ENCODE assay signal across 23 mouse cellular contexts in the genomic region with DNA sequence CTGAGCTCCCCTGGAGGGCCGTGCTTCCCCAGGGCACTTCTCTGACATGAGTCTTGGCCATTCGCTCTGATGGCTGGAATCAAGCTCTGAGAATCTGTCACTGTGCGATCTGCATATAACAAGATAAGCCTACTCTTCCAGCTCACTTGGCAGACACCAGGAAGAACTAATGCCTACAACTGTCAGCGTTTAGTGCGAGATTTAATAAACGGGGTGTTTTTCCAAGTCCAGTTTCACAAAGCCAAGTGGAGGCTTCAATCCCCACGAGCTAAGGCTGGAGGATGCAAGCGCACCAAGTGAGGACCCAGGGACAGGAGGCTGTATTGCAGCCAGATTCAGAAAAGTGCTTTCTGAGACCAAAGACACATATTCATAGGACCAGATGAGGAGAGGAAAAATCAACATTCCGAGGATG.
DNase-seq lines count a peak whose midpoint lies in the region; ATAC-seq and TF ChIP-seq lines count a peak whose summit lies in the region.
"Had no signal": no experiment of that assay in that cellular context is flagged by ENCODE, and none has a peak within 500 bp of the region (broad histone marks: within the 10 kb centered on the region; RNA-seq: fewer than 3 reads in every experiment).

No protein-coding gene starts in this region.

- H3K4me1 ChIP-seq in forebrain, embryonic 15.5 days: 0 out of 2 replicates have a peak, but pooled peaks cover 5% of the 10 kb centered on the region
- no peaks in the 10 kb centered on the region for H3K4me1 ChIP-seq in forebrain, embryonic 13.5 days
- no peaks in the 10 kb centered on the region for H3K4me1 ChIP-seq in lung, postnatal 0 days (ENCODE audit: insufficient read depth, low read depth, low read length)
- H3K4me1 ChIP-seq: embryonic facial prominence, embryonic 12.5 days; heart, embryonic 10.5 days; liver, embryonic 15.5 days; midbrain, embryonic 12.5 days had no signal

- no peak overlapping the region for H3K4me3 ChIP-seq in forebrain, embryonic 15.5 days
- no peak overlapping the region for H3K4me3 ChIP-seq in forebrain, embryonic 13.5 days
- H3K4me3 ChIP-seq in lung, postnatal 0 days (ENCODE audit: low read depth, low read length): no peak overlapping the region
- H3K4me3 ChIP-seq: embryonic facial prominence, embryonic 12.5 days; erythroblast, embryonic 14.5 days; gastrocnemius, adult 2 months; heart, embryonic 10.5 days; liver, embryonic 15.5 days; midbrain, embryonic 12.5 days had no signal

- no peak for TF ChIP-seq CTCF in lung, postnatal 0 days (IDR thresholded peaks at IDR 0.05)

- ATAC-seq in forebrain, embryonic 15.5 days (replicated peaks): no peak
- ATAC-seq in forebrain, embryonic 13.5 days: no peak
- ATAC-seq in lung, postnatal 0 days: no peak
- ATAC-seq: hindbrain, embryonic 16.5 days; intestine, embryonic 16.5 days had no signal

- no peaks in the 10 kb centered on the region for H3K36me3 ChIP-seq in forebrain, embryonic 15.5 days
- no peaks in the 10 kb centered on the region for H3K36me3 ChIP-seq in forebrain, embryonic 13.5 days (ENCODE audit: poor library complexity, severe bottlenecking)
- H3K36me3 ChIP-seq in lung, postnatal 0 days (ENCODE audit: insufficient read depth, low read length): no peaks in the 10 kb centered on the region
- H3K36me3 ChIP-seq: embryonic facial prominence, embryonic 12.5 days; heart, embryonic 10.5 days; liver, embryonic 15.5 days; midbrain, embryonic 12.5 days had no signal

- DNase-seq in left cerebral cortex, postnatal 4 days: peak; percentile 48
- DNase-seq in left cerebral cortex, postnatal 25 days (ENCODE audit: low spot score in 2 of 2): no peak
- DNase-seq in lung, postnatal 4 days: peak; percentile 4 to 37
- no peak for DNase-seq in lung, postnatal 0 days (ENCODE audit: low spot score)
- no peak for DNase-seq in heart, postnatal 4 days
- DNase-seq: adrenal gland, adult 2 months; cerebellum, adult 9-11 months; gastrocnemius, adult 2 months; kidney, postnatal 25 days; liver; right cerebral cortex, postnatal 14 days; thymus, adult 2 months; thymus, postnatal 4 days had no signal

- TF ChIP-seq EP300 in lung, postnatal 0 days (IDR thresholded peaks at IDR 0.05): no peak

- 69% methylated on average over 9 of the region's 9 CpGs for WGBS in forebrain, embryonic 15.5 days
- WGBS in forebrain, embryonic 13.5 days: 87% methylated on average over 9 of the region's 9 CpGs
- 55% methylated on average over 9 of the region's 9 CpGs for WGBS in lung, postnatal 0 days

- intact Hi-C loops in left cerebral cortex, postnatal 4 days (cut with DNase I): no loop called here
- intact Hi-C loops in left cerebral cortex, postnatal 25 days (cut with DNase I): no loop called here

- no peaks in the 10 kb centered on the region for H3K9me3 ChIP-seq in forebrain, embryonic 15.5 days
- H3K9me3 ChIP-seq in forebrain, embryonic 13.5 days (replicated peaks): no peaks in the 10 kb centered on the region
- no peaks in the 10 kb centered on the region for H3K9me3 ChIP-seq in lung, postnatal 0 days (ENCODE audit: low read length)
- H3K9me3 ChIP-seq: embryonic facial prominence, embryonic 12.5 days; heart, embryonic 10.5 days; liver, embryonic 15.5 days; midbrain, embryonic 12.5 days had no signal

- no peak overlapping the region for H3K4me2 ChIP-seq in forebrain, embryonic 15.5 days (replicated peaks)
- H3K4me2 ChIP-seq in forebrain, embryonic 13.5 days: no peak overlapping the region
- H3K4me2 ChIP-seq in lung, postnatal 0 days (replicated peaks; ENCODE audit: low read depth, low read length): no peak overlapping the region
- H3K4me2 ChIP-seq: embryonic facial prominence, embryonic 12.5 days; liver, embryonic 15.5 days; midbrain, embryonic 12.5 days had no signal

- no peaks in the 10 kb centered on the region for H3K27me3 ChIP-seq in forebrain, embryonic 15.5 days
- no peaks in the 10 kb centered on the region for H3K27me3 ChIP-seq in forebrain, embryonic 13.5 days
- H3K27me3 ChIP-seq in lung, postnatal 0 days (replicated peaks; ENCODE audit: insufficient read depth, low read length): no peaks in the 10 kb centered on the region
- H3K27me3 ChIP-seq: embryonic facial prominence, embryonic 12.5 days; liver, embryonic 15.5 days; midbrain, embryonic 12.5 days had no signal

- peak overlapping the region; percentile 16 for H3K27ac ChIP-seq in forebrain, embryonic 15.5 days (replicated peaks)
- no peak overlapping the region for H3K27ac ChIP-seq in forebrain, embryonic 13.5 days
- no peak overlapping the region for H3K27ac ChIP-seq in lung, postnatal 0 days (ENCODE audit: low read length)
- H3K27ac ChIP-seq: embryonic facial prominence, embryonic 12.5 days; gastrocnemius, adult 2 months; heart, embryonic 10.5 days; liver, embryonic 15.5 days; midbrain, embryonic 12.5 days; stomach, postnatal 0 days had no signal

- H3K9ac ChIP-seq in forebrain, embryonic 15.5 days (replicated peaks): no peak overlapping the region
- no peak overlapping the region for H3K9ac ChIP-seq in forebrain, embryonic 13.5 days
- H3K9ac ChIP-seq in lung, postnatal 0 days (replicated peaks; ENCODE audit: low read depth): no peak overlapping the region
- H3K9ac ChIP-seq: embryonic facial prominence, embryonic 12.5 days; liver, embryonic 15.5 days; midbrain, embryonic 12.5 days had no signal

Comparison
In these comparisons a context has a peak if more than half of its experiments do, and no peak if none do; other contexts are left out.
1. DNase-seq: peak in left cerebral cortex, postnatal 4 days (single experiment) and lung, postnatal 4 days (2 of 2); none in left cerebral cortex, postnatal 25 days (0 of 2), lung, postnatal 0 days (single experiment) and heart, postnatal 4 days (single experiment).